ENCODE assay signal across 7 mouse cellular contexts in the genomic region with DNA sequence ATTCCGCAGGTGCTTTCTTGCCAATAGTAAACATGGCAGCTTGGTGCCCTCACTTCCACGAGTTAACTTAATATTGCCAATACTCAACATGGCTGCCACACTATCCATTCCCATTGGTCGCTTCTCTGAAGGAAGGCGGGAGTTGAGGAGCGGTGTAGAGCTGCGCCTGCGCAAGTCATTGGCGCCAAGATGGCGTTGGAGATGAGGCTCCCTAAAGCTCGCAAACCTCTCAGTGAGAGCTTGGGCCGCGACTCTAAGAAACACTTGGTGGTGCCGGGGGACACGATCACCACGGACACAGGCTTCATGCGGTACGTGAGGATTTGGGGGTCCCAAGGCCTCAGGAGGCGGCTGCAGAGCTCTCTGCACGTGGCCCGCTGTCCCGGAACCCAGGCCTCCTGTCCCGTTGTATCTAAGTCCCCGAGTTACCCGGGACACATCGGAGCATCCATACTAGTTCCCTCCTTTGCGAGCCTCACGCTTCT. TPM values are rescaled to one million over a fixed set of nuclear protein-coding genes. Genes with fewer than 3 reads are reported as not detected.
DNase-seq lines count a peak whose midpoint lies in the region; ATAC-seq lines count a peak whose summit lies in the region.

A gene (plus strand): TSS at position 165 of the 485 bp plus-strand sequence.

- peak; percentile 91 for DNase-seq in adrenal gland, adult 8-10 months
- peak; percentile 90 for DNase-seq in embryo, embryonic 9.5 days (ENCODE audit: extremely low spot score)
- peak; percentile 74 to 90 for DNase-seq in gastrocnemius, postnatal 4 days (ENCODE audit: low spot score in 2 of 2)
- peak; percentile 87 to 91 for DNase-seq in left cerebral cortex, postnatal 36 days (ENCODE audit: low spot score in 2 of 2)
- peak; percentile 99 for DNase-seq in midbrain, embryonic 11.5 days (ENCODE audit: low spot score, missing footprints)
- peak; percentile 96 for DNase-seq in skeletal muscle tissue, adult 2 months (ENCODE audit: low read depth, low spot score)

- peak within 1 kb of the TSS; percentile 84 for H3K27ac ChIP-seq in intestine, embryonic 16.5 days (ENCODE audit: low read length)
- no peak within 1 kb of the TSS for H3K27ac ChIP-seq in midbrain, embryonic 11.5 days (ENCODE audit: low read depth, low read length)

- H3K4me2 ChIP-seq in intestine, embryonic 16.5 days (ENCODE audit: low read depth, low read length): peak within 1 kb of the TSS; percentile 63
- H3K4me2 ChIP-seq in midbrain, embryonic 11.5 days: peak within 1 kb of the TSS; percentile 91

- H3K36me3 ChIP-seq in intestine, embryonic 16.5 days (ENCODE audit: control insufficient read depth, insufficient read depth, low read length): no peaks in the 10 kb centered on the region; the same call in 1 of the 2 replicates
- H3K36me3 ChIP-seq in midbrain, embryonic 11.5 days (ENCODE audit: control insufficient read depth, insufficient read depth, low read length): peaks cover 6% of the 10 kb centered on the region; the same call in 1 of the 2 replicates

- peak within 1 kb of the TSS; percentile 90 for H3K4me3 ChIP-seq in intestine, embryonic 16.5 days (ENCODE audit: low read length)
- peak within 1 kb of the TSS; percentile 83 for H3K4me3 ChIP-seq in midbrain, embryonic 11.5 days (ENCODE audit: low read depth, low read length)

- H3K27me3 ChIP-seq in intestine, embryonic 16.5 days (replicated peaks; ENCODE audit: control insufficient read depth, insufficient read depth, low read length): no peaks in the 10 kb centered on the region
- peaks cover 7% of the 10 kb centered on the region; the same call in 1 of the 2 replicates for H3K27me3 ChIP-seq in midbrain, embryonic 11.5 days (ENCODE audit: control insufficient read depth, insufficient read depth, low read length)

- ATAC-seq in intestine, embryonic 16.5 days: peak; percentile 98
- ATAC-seq in midbrain, embryonic 11.5 days (ENCODE audit: low FRiP score): peak; percentile 97

- peak within 1 kb of the TSS; percentile 92 for H3K9ac ChIP-seq in intestine, embryonic 16.5 days (ENCODE audit: low read depth, low read length)
- peak within 1 kb of the TSS; percentile 89 for H3K9ac ChIP-seq in midbrain, embryonic 11.5 days (ENCODE audit: low read length)

- no peaks in the 10 kb centered on the region for H3K9me3 ChIP-seq in intestine, embryonic 16.5 days (ENCODE audit: control insufficient read depth, low read length)
- H3K9me3 ChIP-seq in midbrain, embryonic 11.5 days (ENCODE audit: control insufficient read depth, low read length): no peaks in the 10 kb centered on the region

- intact Hi-C loops in left cerebral cortex, postnatal 36 days (cut with DNase I): no loop called here

- peaks cover 4% of the 10 kb centered on the region; the same call in 1 of the 2 replicates for H3K4me1 ChIP-seq in intestine, embryonic 16.5 days (ENCODE audit: control insufficient read depth, insufficient read depth, low read length)
- peaks cover 8% of the 10 kb centered on the region for H3K4me1 ChIP-seq in midbrain, embryonic 11.5 days (ENCODE audit: control insufficient read depth, insufficient read depth, low read length)

- WGBS in intestine, embryonic 16.5 days: under 1% methylated on average over 27 of the region's 27 CpGs
- under 1% methylated on average over 27 of the region's 27 CpGs for WGBS in midbrain, embryonic 11.5 days

RNA-seq across cellular contexts. Expression of the gene that starts here (rescaled TPM):
- 10 to 100 TPM; 22.2 to 31.0 (median 28.4) TPM for total RNA-seq in adrenal gland, adult 8-10 months (2022)
- total RNA-seq in gastrocnemius, postnatal 4 days (2021): 10 to 100 TPM; 18.0 to 20.1 TPM
- polyA plus RNA-seq in intestine, embryonic 16.5 days (2015; fragmentation: Nextera tagmentation; extraction: Ambion mirVana): 51.3 and 64.3 TPM in 2 replicates
- 10 to 100 TPM; 19.8 to 23.9 TPM for total RNA-seq in left cerebral cortex, postnatal 36 days (2021)
- polyA plus RNA-seq in midbrain, embryonic 11.5 days (2014; fragmentation: Nextera tagmentation; extraction: Ambion mirVana): 70.1 and 70.2 TPM in 2 replicates
